Mouse (Mus musculus) intestine, embryonic 14.5 days (tissue): ENCODE measurements around the gene Ppp2r2c. TPM values are rescaled to one million over a fixed set of nuclear protein-coding genes. Genes with fewer than 3 reads are reported as not detected.

Source experiments
- ATAC-seq: fragments of 200-750 bp; cut with Nextera tagmentation; replicated peaks from 2 replicates; pipeline ENCODE4 v1.8.0; 2017; ENCODE audit warnings: low read depth, moderate number of reproducible peaks, moderate TSS enrichment, moderate library complexity; ENCODE audit not compliant: low FRiP score, low TSS enrichment
- DNase-seq: peaks from one replicate; pipeline ENCODE4 v3.0.0-alpha.2; 2018; ENCODE audit warnings: low spot score
- H3K27ac ChIP-seq: fragments of 300-500 bp; sonication (generic); 2 replicates; pipeline ENCODE4 v1.5.1; 2014; ENCODE audit warnings: low read depth, mild to moderate bottlenecking, control low read depth
- H3K27me3 ChIP-seq: fragments of 300-500 bp; sonication (generic); replicated peaks from 2 replicates; pipeline ENCODE4 v1.6.1; 2014; ENCODE audit warnings: low read length, control low read depth; ENCODE audit not compliant: control insufficient read depth, insufficient read depth
- H3K36me3 ChIP-seq: fragments of 300-500 bp; sonication (generic); 2 replicates; pipeline ENCODE4 v1.6.1; 2014; ENCODE audit warnings: low read length, control low read depth; ENCODE audit not compliant: control insufficient read depth, insufficient read depth
- H3K4me1 ChIP-seq: fragments of 300-500 bp; sonication (generic); replicated peaks from 2 replicates; pipeline ENCODE4 v1.6.1; 2014; ENCODE audit warnings: low read length, control low read depth, mixed read lengths; ENCODE audit not compliant: control insufficient read depth, insufficient read depth
- H3K4me2 ChIP-seq: fragments of 300-500 bp; sonication (generic); 2 replicates; pipeline ENCODE4 v1.6.1; 2014; ENCODE audit warnings: low read length
- H3K4me3 ChIP-seq: fragments of 300-500 bp; sonication (generic); 2 replicates; pipeline ENCODE4 v1.5.1; 2014; ENCODE audit warnings: low read depth, low read length, control low read depth, mixed read lengths
- H3K9ac ChIP-seq: fragments of 300-500 bp; sonication (generic); 2 replicates; pipeline ENCODE4 v1.6.1; 2014; ENCODE audit warnings: mild to moderate bottlenecking, low read length
- H3K9me3 ChIP-seq: fragments of 300-500 bp; sonication (generic); 2 replicates; pipeline ENCODE4 v1.6.1; 2016; ENCODE audit warnings: low read length, control low read depth; ENCODE audit not compliant: control insufficient read depth
- WGBS: fragments of 180-500 bp; shearing (Covaris S2); extraction: QIAGEN DNeasy Blood & Tissue Kit; methylation state at CpG from one replicate; pipeline ENCODE4 v1.1.7; 2014; 5-methylcytosine and 5-hydroxymethylcytosine counted together
- polyA plus RNA-seq: library from polyadenylated mRNA; unstranded; fragments of >200 nt; fragmentation: Nextera tagmentation; extraction: Ambion mirVana; gene quantifications from 2 replicates; pipeline ENCODE4 v1.2.1, GENCODE M21; 2014

Gene Ppp2r2c
- polyA plus RNA-seq, 1 experiment from 2014 or later, result 0.73 TPM

- no peak for ATAC-seq
- no peak overlapping the region for H3K4me3 ChIP-seq
- no peaks in the 10 kb centered on the region for H3K4me1 ChIP-seq
- H3K9me3 ChIP-seq, result no peaks in the 10 kb centered on the region
- WGBS, result 86% methylated on average over 2 of the region's 2 CpGs
- no peak overlapping the region for H3K4me2 ChIP-seq
- peaks cover 26% of the 10 kb centered on the region for H3K27me3 ChIP-seq
- no peaks in the 10 kb centered on the region for H3K36me3 ChIP-seq
- H3K9ac ChIP-seq, result no peak overlapping the region
- no peak overlapping the region for H3K27ac ChIP-seq
- DNase-seq, result no peak
Measured at GRCm38 (mm10) chr5:36861084-36861483, 7.2 kb upstream of the Ppp2r2c start.

- H3K4me3 ChIP-seq, result no peak overlapping the region
- WGBS, result 68% methylated on average over 7 of the region's 7 CpGs
- H3K9me3 ChIP-seq, result no peaks in the 10 kb centered on the region
- H3K27me3 ChIP-seq, result peaks cover 82% of the 10 kb centered on the region
- H3K27ac ChIP-seq, result no peak overlapping the region
- H3K4me2 ChIP-seq, result no peak overlapping the region
- DNase-seq (no peak), ATAC-seq (no peak)
- no peaks in the 10 kb centered on the region for H3K4me1 ChIP-seq
- H3K9ac ChIP-seq, result no peak overlapping the region
- H3K36me3 ChIP-seq, result no peaks in the 10 kb centered on the region
Measured at GRCm38 (mm10) chr5:36866701-36867250, 1.5 kb upstream of the Ppp2r2c start.

- no peaks in the 10 kb centered on the region for H3K9me3 ChIP-seq
- ATAC-seq (no peak), DNase-seq (no peak)
- no peaks in the 10 kb centered on the region for H3K36me3 ChIP-seq
- H3K4me2 ChIP-seq, result no peak overlapping the region
- no peak overlapping the region for H3K27ac ChIP-seq
- H3K4me1 ChIP-seq, result no peaks in the 10 kb centered on the region
- 5% methylated on average over 6 of the region's 6 CpGs for WGBS
- H3K4me3 ChIP-seq, result no peak overlapping the region
- H3K9ac ChIP-seq, result no peak overlapping the region
- peaks cover 90% of the 10 kb centered on the region for H3K27me3 ChIP-seq
Measured at GRCm38 (mm10) chr5:36867561-36867960, 752 bp upstream of the Ppp2r2c start.

DNA sequence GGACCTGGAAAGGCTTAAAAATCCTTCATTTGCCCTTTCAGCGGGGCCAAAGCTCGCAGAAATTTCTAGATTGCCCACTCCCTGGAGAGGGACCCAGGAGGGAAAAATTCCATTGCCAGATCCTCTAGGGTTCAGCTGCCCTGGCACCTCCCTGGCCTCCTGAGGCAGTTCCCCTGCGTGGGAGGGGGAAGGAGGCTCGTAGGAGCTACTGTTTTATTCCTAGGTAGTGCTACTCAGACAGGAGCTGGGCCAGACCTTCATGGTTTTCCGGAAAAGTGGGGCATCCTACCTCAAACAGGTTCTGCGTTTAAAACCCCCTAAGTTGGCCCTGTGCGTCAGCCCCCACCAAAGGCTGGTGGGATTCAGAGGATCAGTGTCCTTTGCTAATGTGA is 869 bp downstream of the Ppp2r2c start:
- no peak overlapping the region for H3K27ac ChIP-seq
- DNase-seq, result no peak
- no peaks in the 10 kb centered on the region for H3K36me3 ChIP-seq
- 4% methylated on average over 7 of the region's 7 CpGs for WGBS
- no peaks in the 10 kb centered on the region for H3K9me3 ChIP-seq
- no peaks in the 10 kb centered on the region for H3K4me1 ChIP-seq
- no peak for ATAC-seq
- no peak overlapping the region for H3K9ac ChIP-seq
- no peak overlapping the region for H3K4me2 ChIP-seq
- peaks cover 89% of the 10 kb centered on the region for H3K27me3 ChIP-seq
- H3K4me3 ChIP-seq, result no peak overlapping the region

GRCm38 (mm10) chr5:36869578-36870236 is 1.4 kb downstream of the Ppp2r2c start:
- no peak overlapping the region for H3K9ac ChIP-seq
- 1% methylated on average over 56 of the region's 56 CpGs for WGBS
- H3K9me3 ChIP-seq, result no peaks in the 10 kb centered on the region
- no peak for DNase-seq
- no peak overlapping the region for H3K27ac ChIP-seq
- peak overlapping the region; percentile 20 for H3K4me2 ChIP-seq
- H3K36me3 ChIP-seq, result no peaks in the 10 kb centered on the region
- H3K4me3 ChIP-seq, result peak overlapping the region; percentile 6; the same call in 1 of the 2 replicates
- H3K27me3 ChIP-seq, result peaks cover 84% of the 10 kb centered on the region
- no peak for ATAC-seq
- H3K4me1 ChIP-seq, result no peaks in the 10 kb centered on the region

DNA sequence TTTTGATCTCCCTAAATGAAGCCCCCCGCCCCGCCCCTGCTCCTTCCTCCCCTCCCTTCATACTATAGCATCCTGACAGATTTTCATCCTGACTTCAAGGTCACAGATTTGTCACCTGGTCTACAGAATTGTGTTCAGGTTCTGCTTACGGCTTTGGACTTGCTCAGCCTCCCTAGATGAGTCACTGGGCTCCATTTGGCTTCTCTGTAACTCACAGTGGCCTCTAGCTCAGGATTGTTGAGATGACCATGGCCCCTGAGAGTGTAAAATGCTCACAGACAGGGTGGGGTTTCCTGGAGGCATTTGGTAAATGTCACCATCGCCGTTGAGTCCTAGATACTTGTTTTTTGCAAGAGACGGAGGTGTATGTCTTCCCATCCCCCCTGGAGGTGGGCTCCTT is 2.6 kb downstream of the Ppp2r2c start:
- DNase-seq, result no peak
- H3K27me3 ChIP-seq, result peaks cover 72% of the 10 kb centered on the region
- no peak overlapping the region for H3K9ac ChIP-seq
- no peak overlapping the region for H3K4me2 ChIP-seq
- no peaks in the 10 kb centered on the region for H3K9me3 ChIP-seq
- 78% methylated on average over 6 of the region's 6 CpGs for WGBS
- no peak overlapping the region for H3K4me3 ChIP-seq
- no peak for ATAC-seq
- no peak overlapping the region for H3K27ac ChIP-seq
- no peaks in the 10 kb centered on the region for H3K4me1 ChIP-seq
- no peaks in the 10 kb centered on the region for H3K36me3 ChIP-seq

DNA sequence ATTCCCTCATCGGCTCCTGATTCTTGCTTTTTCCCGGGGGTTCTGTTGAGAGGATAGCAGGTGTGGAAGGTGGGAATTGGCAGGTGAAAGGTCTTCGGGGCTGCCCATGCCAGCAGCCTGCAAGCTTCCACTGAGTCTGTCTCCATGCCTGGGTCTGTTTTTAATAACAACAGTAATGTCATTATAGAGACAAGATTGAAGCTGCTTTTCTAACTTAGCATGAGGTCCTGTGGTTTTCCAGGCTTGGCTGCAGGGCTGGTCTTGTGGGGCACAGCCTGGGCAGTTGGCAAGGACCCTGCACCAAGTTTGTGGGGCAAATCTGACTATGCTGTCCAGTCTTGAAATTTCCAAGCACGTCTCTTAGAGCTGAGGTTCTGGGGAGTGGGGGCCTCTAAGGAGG is 7.6 kb downstream of the Ppp2r2c start:
- Histone ChIP-seq H3K36me3 (no peaks in the 10 kb centered on the region), H3K4me2 (no peak overlapping the region), H3K9me3 (no peaks in the 10 kb centered on the region), H3K27ac (no peak overlapping the region), H3K27me3 (peaks cover 21% of the 10 kb centered on the region), H3K9ac (no peak overlapping the region), H3K4me1 (no peaks in the 10 kb centered on the region), H3K4me3 (no peak overlapping the region)
- WGBS, result 61% methylated on average over 4 of the region's 4 CpGs
- DNase-seq (no peak), ATAC-seq (no peak)

GRCm38 (mm10) chr5:36876777-36877396 is 8.6 kb downstream of the Ppp2r2c start:
- Histone ChIP-seq H3K27ac (no peak overlapping the region), H3K27me3 (peaks cover 12% of the 10 kb centered on the region), H3K4me3 (no peak overlapping the region), H3K36me3 (no peaks in the 10 kb centered on the region), H3K4me2 (no peak overlapping the region), H3K4me1 (no peaks in the 10 kb centered on the region), H3K9me3 (no peaks in the 10 kb centered on the region), H3K9ac (no peak overlapping the region)
- 71% methylated on average over 7 of the region's 7 CpGs for WGBS
- no peak for ATAC-seq
- no peak for DNase-seq

GRCm38 (mm10) chr5:36877641-36878040 is 9.3 kb downstream of the Ppp2r2c start:
- H3K4me3 ChIP-seq, result no peak overlapping the region
- H3K36me3 ChIP-seq, result no peaks in the 10 kb centered on the region
- H3K27me3 ChIP-seq, result peaks cover 5% of the 10 kb centered on the region
- no peak overlapping the region for H3K4me2 ChIP-seq
- 69% methylated on average over 2 of the region's 2 CpGs for WGBS
- H3K9ac ChIP-seq, result no peak overlapping the region
- DNase-seq, result no peak
- H3K4me1 ChIP-seq, result no peaks in the 10 kb centered on the region
- H3K9me3 ChIP-seq, result no peaks in the 10 kb centered on the region
- H3K27ac ChIP-seq, result no peak overlapping the region
- no peak for ATAC-seq
